Mouse (Mus musculus): ENCODE results near the gene 1700080E11Rik.

DNA sequence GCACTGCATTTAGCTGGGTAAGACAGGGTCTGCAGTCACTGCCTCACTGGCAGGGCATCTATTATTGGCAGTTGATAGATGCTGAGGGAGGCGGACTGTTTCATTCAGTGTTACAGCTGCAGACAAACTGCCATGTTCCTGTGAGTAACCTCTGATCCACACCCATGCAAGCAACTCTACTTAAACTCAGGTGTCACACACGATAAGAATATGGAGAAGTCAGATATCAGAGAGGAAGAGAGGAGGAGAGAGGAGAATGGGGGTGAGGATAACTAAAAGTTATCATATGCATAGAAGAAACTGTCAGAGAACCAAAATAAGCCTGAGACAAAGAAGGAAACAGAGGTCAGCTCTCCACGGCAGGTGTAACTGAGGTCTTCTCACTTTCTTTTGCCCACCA lies 37.5 kb upstream of the 1700080E11Rik start:
- TF ChIP-seq CTCF (conservative IDR thresholded peaks at IDR 0.05; ENCODE audit: low read length) (no peak), POU5F1 (IDR thresholded peaks at IDR 0.05; ENCODE audit: borderline replicate concordance, low read length) (no peak)
